Mouse (Mus musculus): ENCODE data around the gene Trim3. TPM values are rescaled to one million over a fixed set of nuclear protein-coding genes. Genes with fewer than 3 reads are reported as not detected.

Trim3 gene
- polyA plus RNA-seq, 1 experiment from 2014 or later: 18.0 TPM

- no peaks in the 10 kb centered on the region for H3K27me3 ChIP-seq (replicated peaks; ENCODE audit: control insufficient read depth, insufficient read depth, low read length)
- H3K9ac ChIP-seq (ENCODE audit: low read depth, low read length): no peak overlapping the region
- no peak overlapping the region for H3K27ac ChIP-seq (ENCODE audit: low read length)
- no peaks in the 10 kb centered on the region for H3K9me3 ChIP-seq (ENCODE audit: control insufficient read depth, low read length)
- H3K4me2 ChIP-seq (ENCODE audit: low read depth, low read length): no peak overlapping the region
- H3K4me1 ChIP-seq (ENCODE audit: control insufficient read depth, insufficient read depth, low read length): peaks cover 9% of the 10 kb centered on the region
- H3K36me3 ChIP-seq (ENCODE audit: control insufficient read depth, insufficient read depth, low read length): peaks cover 3% of the 10 kb centered on the region; the same call in 1 of the 2 replicates
- no peak for ATAC-seq
- WGBS: 87% methylated on average over 10 of the region's 10 CpGs
- H3K4me3 ChIP-seq (ENCODE audit: low read length): no peak overlapping the region
Observed at GRCm38 (mm10) chr7:105555571-105555970, 77.8 kb downstream of the Trim3 start.

Other genes starting within 250 kb of the Trim3 start
- 44.2 and 44.9 TPM in 2 replicates for gene Fam160a2, start 233.5 kb downstream of the Trim3 start, polyA plus RNA-seq (2015; fragmentation: Nextera tagmentation; extraction: Ambion mirVana)
- 0.06 TPM in 1 of 2 replicates, not detected in the other for gene Cnga4, start 229.0 kb downstream of the Trim3 start, polyA plus RNA-seq (2015; fragmentation: Nextera tagmentation; extraction: Ambion mirVana)
- gene Cckbr, start 207.8 kb downstream of the Trim3 start, polyA plus RNA-seq (2015; fragmentation: Nextera tagmentation; extraction: Ambion mirVana): 0.10 and 0.13 TPM in 2 replicates
- 80.5 and 86.6 TPM in 2 replicates for gene Cavin3, start 151.3 kb downstream of the Trim3 start, polyA plus RNA-seq (2015; fragmentation: Nextera tagmentation; extraction: Ambion mirVana)
- gene Smpd1, start 79.2 kb downstream of the Trim3 start, polyA plus RNA-seq (2015; fragmentation: Nextera tagmentation; extraction: Ambion mirVana): 32.8 and 33.0 TPM in 2 replicates
- gene Apbb1, start 51.9 kb downstream of the Trim3 start, polyA plus RNA-seq (2015; fragmentation: Nextera tagmentation; extraction: Ambion mirVana): 29.2 and 35.2 TPM in 2 replicates
- 3.0 and 7.5 TPM in 2 replicates for gene Hpx, start 33.4 kb downstream of the Trim3 start, polyA plus RNA-seq (2015; fragmentation: Nextera tagmentation; extraction: Ambion mirVana)
- gene Timm10b, start 6.5 kb upstream of the Trim3 start, polyA plus RNA-seq (2015; fragmentation: Nextera tagmentation; extraction: Ambion mirVana): 188 and 200 TPM in 2 replicates
- gene Arfip2, start 6.8 kb upstream of the Trim3 start, polyA plus RNA-seq (2015; fragmentation: Nextera tagmentation; extraction: Ambion mirVana): 69.9 and 74.7 TPM in 2 replicates
- 27.7 and 34.6 TPM in 2 replicates for gene Gm45799, start 7.0 kb upstream of the Trim3 start, polyA plus RNA-seq (2015; fragmentation: Nextera tagmentation; extraction: Ambion mirVana)
- 0.59 and 1.1 TPM in 2 replicates for gene Dnhd1, start 17.3 kb upstream of the Trim3 start, polyA plus RNA-seq (2015; fragmentation: Nextera tagmentation; extraction: Ambion mirVana)
- gene Ilk, start 103.0 kb upstream of the Trim3 start, polyA plus RNA-seq (2015; fragmentation: Nextera tagmentation; extraction: Ambion mirVana): 317 and 323 TPM in 2 replicates
- 26.2 and 32.6 TPM in 2 replicates for gene Rrp8, start 103.8 kb upstream of the Trim3 start, polyA plus RNA-seq (2015; fragmentation: Nextera tagmentation; extraction: Ambion mirVana)
- 114 and 119 TPM in 2 replicates for gene Taf10, start 110.8 kb upstream of the Trim3 start, polyA plus RNA-seq (2015; fragmentation: Nextera tagmentation; extraction: Ambion mirVana)
- 152 and 191 TPM in 2 replicates for gene Tpp1, start 118.7 kb upstream of the Trim3 start, polyA plus RNA-seq (2015; fragmentation: Nextera tagmentation; extraction: Ambion mirVana)
- gene Dchs1, start 154.1 kb upstream of the Trim3 start, polyA plus RNA-seq (2015; fragmentation: Nextera tagmentation; extraction: Ambion mirVana): 4.9 and 5.2 TPM in 2 replicates
- gene Mrpl17, start 177.5 kb upstream of the Trim3 start, polyA plus RNA-seq (2015; fragmentation: Nextera tagmentation; extraction: Ambion mirVana): 373 and 394 TPM in 2 replicates

All from intestine, embryonic 16.5 days (tissue).